Comparison of ENCODE assay signal across 24 mouse cellular contexts in genomic region chr11:53800975-53801374, GRCm38 (mm10). TPM values are rescaled to one million over a fixed set of nuclear protein-coding genes. Genes with fewer than 3 reads are reported as not detected.
A peak's percentile ranks its signal among the peaks of the same experiment; 100 is the strongest.
DNase-seq lines count a peak whose midpoint lies in the region; ATAC-seq and TF ChIP-seq lines count a peak whose summit lies in the region.
"Had no signal": no experiment of that assay in that cellular context is flagged by ENCODE, and none has a peak within 500 bp of the region (broad histone marks: within the 10 kb centered on the region; RNA-seq: fewer than 3 reads in every experiment).

No protein-coding gene starts in this region.

- peak overlapping the region; percentile 54 for H3K27ac ChIP-seq in ES-Bruce4 (ENCODE audit: insufficient read depth, low read length)
- H3K27ac ChIP-seq in embryonic facial prominence, embryonic 10.5 days (replicated peaks): no peak overlapping the region
- H3K27ac ChIP-seq: embryonic facial prominence, embryonic 13.5 days; embryonic facial prominence, embryonic 15.5 days; forebrain, embryonic 10.5 days; forebrain, embryonic 12.5 days had no signal

- WGBS in embryonic facial prominence, embryonic 10.5 days: 90% methylated on average over 5 of the region's 5 CpGs

- ATAC-seq in inflammation-experienced regulatory T-cells, adult 6 months: no peak
- ATAC-seq: forebrain, embryonic 14.5 days; forebrain, embryonic 16.5 days; Patski had no signal

- H3K36me3 ChIP-seq in ES-Bruce4 (ENCODE audit: control insufficient read depth, insufficient read depth, low read length, poor library complexity, severe bottlenecking): no peaks in the 10 kb centered on the region
- H3K36me3 ChIP-seq in embryonic facial prominence, embryonic 10.5 days (replicated peaks): no peaks in the 10 kb centered on the region
- H3K36me3 ChIP-seq: embryonic facial prominence, embryonic 13.5 days; embryonic facial prominence, embryonic 15.5 days; forebrain, embryonic 10.5 days; forebrain, embryonic 12.5 days; G1E had no signal

- no peak overlapping the region for H3K9ac ChIP-seq in ES-Bruce4 (ENCODE audit: low read depth, poor library complexity, severe bottlenecking)
- H3K9ac ChIP-seq: embryonic facial prominence, embryonic 13.5 days; embryonic facial prominence, embryonic 15.5 days; forebrain, embryonic 12.5 days had no signal

- H3K9me3 ChIP-seq in ES-Bruce4 (replicated peaks; ENCODE audit: control insufficient read depth, insufficient read depth, low read length, poor library complexity, severe bottlenecking): no peaks in the 10 kb centered on the region
- no peaks in the 10 kb centered on the region for H3K9me3 ChIP-seq in embryonic facial prominence, embryonic 10.5 days
- H3K9me3 ChIP-seq: embryonic facial prominence, embryonic 13.5 days; embryonic facial prominence, embryonic 15.5 days; forebrain, embryonic 10.5 days; forebrain, embryonic 12.5 days; G1E had no signal

- TF ChIP-seq CTCF in ES-Bruce4 (IDR thresholded peaks at IDR 0.05; ENCODE audit: low read depth, low read length): no peak

- DNase-seq in R1 (ENCODE audit: low read depth, low spot score): peak; percentile 48
- no peak for DNase-seq in gastrocnemius, postnatal 25 days
- no peak for DNase-seq in embryonic facial prominence, embryonic 10.5 days (ENCODE audit: low spot score)
- DNase-seq: adrenal gland, adult 2 months; adrenal gland, postnatal 10 days; adrenal gland, postnatal 25 days; cerebellum, adult 11 months; cerebellum, adult 2 months; cerebellum, adult 9-10 months; cerebellum, postnatal 10 days; cerebellum, postnatal 25 days had no signal

- TF ChIP-seq EP300 in ES-Bruce4 (IDR thresholded peaks at IDR 0.05; ENCODE audit: insufficient read depth, low read depth, low read length): peak; percentile 77

- H3K4me1 ChIP-seq in ES-Bruce4 (ENCODE audit: control insufficient read depth, insufficient read depth, low read length): peaks cover 25% of the 10 kb centered on the region
- H3K4me1 ChIP-seq in embryonic facial prominence, embryonic 10.5 days: peaks cover 14% of the 10 kb centered on the region

- no peaks in the 10 kb centered on the region for H3K27me3 ChIP-seq in ES-Bruce4 (ENCODE audit: control insufficient read depth, insufficient read depth, low read length, poor library complexity, severe bottlenecking)
- no peaks in the 10 kb centered on the region; the same call in 1 of the 2 replicates for H3K27me3 ChIP-seq in embryonic facial prominence, embryonic 10.5 days (replicated peaks; ENCODE audit: low read depth, poor library complexity, severe bottlenecking)
- H3K27me3 ChIP-seq: embryonic facial prominence, embryonic 13.5 days; embryonic facial prominence, embryonic 15.5 days; forebrain, embryonic 12.5 days; Patski had no signal

- H3K4me3 ChIP-seq in ES-Bruce4 (ENCODE audit: low read depth, low read length): no peak overlapping the region
- no peak overlapping the region for H3K4me3 ChIP-seq in embryonic facial prominence, embryonic 10.5 days
- H3K4me3 ChIP-seq: embryonic facial prominence, embryonic 13.5 days; embryonic facial prominence, embryonic 15.5 days; erythroblast, embryonic 14.5 days; forebrain, embryonic 10.5 days; forebrain, embryonic 12.5 days had no signal

- TF ChIP-seq POLR2A in ES-Bruce4 (IDR thresholded peaks at IDR 0.05; ENCODE audit: insufficient read depth, low read length): no peak

RNA-seq across cellular contexts. Expression of gene Gm17334, which starts 28.0 kb away (rescaled TPM):
- polyA plus RNA-seq in ES-Bruce4 (2011; ENCODE audit: insufficient read depth, insufficient read length, low read depth, missing spikeins): not detected in 2 replicates
- not detected for total RNA-seq in gastrocnemius, postnatal 25 days (2021)
- not detected in 2 replicates for polyA plus RNA-seq in embryonic facial prominence, embryonic 10.5 days (2016; fragmentation: Nextera tagmentation; extraction: Ambion mirVana)
- 1 to 10 TPM; 5.6 to 9.0 (median 6.7) TPM for polyA plus RNA-seq in inflammation-experienced regulatory T-cells, adult 6 months (2017; shearing (Covaris generic))
- total RNA-seq: G1E had no signal
- polyA plus RNA-seq: brain, embryonic 14.5 days; embryonic facial prominence, embryonic 11.5 days; embryonic facial prominence, embryonic 13.5 days; erythroblast, embryonic 14.5 days; forebrain, embryonic 10.5 days; forebrain, embryonic 12.5 days; forebrain, embryonic 14.5 days; G1E had no signal

RNA-seq across cellular contexts. Expression of gene Irf1, which starts 31.2 kb away (rescaled TPM):
- polyA plus RNA-seq in ES-Bruce4 (2011; ENCODE audit: insufficient read depth, insufficient read length, low read depth, missing spikeins): 75.7 and 90.3 TPM in 2 replicates
- 1 to 10 TPM; 5.1 to 9.1 TPM for total RNA-seq in gastrocnemius, postnatal 25 days (2021)
- polyA plus RNA-seq in embryonic facial prominence, embryonic 10.5 days (2016; fragmentation: Nextera tagmentation; extraction: Ambion mirVana): 5.6 and 7.0 TPM in 2 replicates
- polyA plus RNA-seq in inflammation-experienced regulatory T-cells, adult 6 months (2017; shearing (Covaris generic)): 100 to 1,000 TPM; 273 to 355 (median 291) TPM

RNA-seq across cellular contexts. Expression of gene Gm12216, which starts 58.1 kb away (rescaled TPM):
- polyA plus RNA-seq in ES-Bruce4 (2011; ENCODE audit: insufficient read depth, insufficient read length, low read depth, missing spikeins): 1.1 and 2.8 TPM in 2 replicates
- total RNA-seq in gastrocnemius, postnatal 25 days (2021): 1 to 10 TPM; 2.0 TPM
- not detected in 2 replicates for polyA plus RNA-seq in embryonic facial prominence, embryonic 10.5 days (2016; fragmentation: Nextera tagmentation; extraction: Ambion mirVana)
- 10 to 100 TPM; 19.8 to 38.0 (median 32.6) TPM for polyA plus RNA-seq in inflammation-experienced regulatory T-cells, adult 6 months (2017; shearing (Covaris generic))
- polyA plus RNA-seq: embryonic facial prominence, embryonic 11.5 days; embryonic facial prominence, embryonic 13.5 days; erythroblast, embryonic 14.5 days; forebrain, embryonic 12.5 days; forebrain, embryonic 14.5 days; G1E had no signal
